Mouse (Mus musculus): Measurements from ENCODE around the gene Nans. TPM values are rescaled to one million over a fixed set of nuclear protein-coding genes. Genes with fewer than 3 reads are reported as not detected.

Nans gene
- polyA plus RNA-seq, 1 experiment from 2014 or later: 59.7 TPM

DNA sequence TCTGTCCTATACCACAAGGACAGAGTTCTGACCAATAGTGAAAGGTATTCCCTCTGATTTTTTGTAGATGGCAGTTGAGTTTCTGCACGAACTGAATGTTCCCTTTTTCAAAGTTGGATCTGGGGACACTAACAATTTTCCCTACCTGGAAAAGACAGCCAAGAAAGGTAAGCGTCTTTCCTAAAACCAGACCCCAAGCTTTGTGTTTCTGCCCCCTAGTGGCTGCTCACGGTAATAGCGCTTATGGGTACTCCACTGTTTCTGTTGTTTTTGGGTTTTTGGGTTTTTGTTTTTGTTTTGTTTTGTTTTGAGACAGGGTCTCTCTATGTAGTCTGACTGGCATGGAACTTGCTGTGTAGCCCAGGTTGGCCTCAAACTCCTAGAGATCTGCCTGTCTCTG lies 9.9 kb downstream of the Nans start:
- Histone ChIP-seq H3K4me1 (replicated peaks; ENCODE audit: control insufficient read depth, insufficient read depth, low read length) (no peaks in the 10 kb centered on the region), H3K36me3 (replicated peaks; ENCODE audit: control insufficient read depth, insufficient read depth) (peaks cover 55% of the 10 kb centered on the region), H3K27me3 (ENCODE audit: control insufficient read depth, insufficient read depth, low read length) (no peaks in the 10 kb centered on the region), H3K4me2 (replicated peaks) (no peak overlapping the region), H3K9ac (no peak overlapping the region), H3K27ac (no peak overlapping the region), H3K9me3 (ENCODE audit: control insufficient read depth, low read length) (no peaks in the 10 kb centered on the region), H3K4me3 (replicated peaks; ENCODE audit: low read length) (no peak overlapping the region)
- WGBS: 17% methylated on average over 4 of the region's 4 CpGs
- ATAC-seq (ENCODE audit: low FRiP score) (no peak), DNase-seq (ENCODE audit: low spot score) (peak; percentile 67)

GRCm38 (mm10) chr4:46502606-46503502 lies 13.8 kb downstream of the Nans start:
- H3K36me3 ChIP-seq (replicated peaks; ENCODE audit: control insufficient read depth, insufficient read depth): peaks cover 40% of the 10 kb centered on the region
- DNase-seq (ENCODE audit: low spot score) (no peak), ATAC-seq (ENCODE audit: low FRiP score) (no peak)
- no peaks in the 10 kb centered on the region for H3K9me3 ChIP-seq (ENCODE audit: control insufficient read depth, low read length)
- no peak overlapping the region for H3K4me2 ChIP-seq (replicated peaks)
- H3K4me1 ChIP-seq (replicated peaks; ENCODE audit: control insufficient read depth, insufficient read depth, low read length): no peaks in the 10 kb centered on the region; the same call in 1 of the 2 replicates
- 57% methylated on average over 16 of the region's 16 CpGs for WGBS
- no peak overlapping the region for H3K9ac ChIP-seq
- H3K4me3 ChIP-seq (replicated peaks; ENCODE audit: low read length): no peak overlapping the region
- no peak overlapping the region for H3K27ac ChIP-seq
- H3K27me3 ChIP-seq (ENCODE audit: control insufficient read depth, insufficient read depth, low read length): no peaks in the 10 kb centered on the region

GRCm38 (mm10) chr4:46503881-46504280 lies 14.8 kb downstream of the Nans start:
- Histone ChIP-seq H3K4me3 (replicated peaks; ENCODE audit: low read length) (no peak overlapping the region), H3K9ac (no peak overlapping the region), H3K27ac (no peak overlapping the region), H3K27me3 (ENCODE audit: control insufficient read depth, insufficient read depth, low read length) (no peaks in the 10 kb centered on the region), H3K4me2 (replicated peaks) (no peak overlapping the region), H3K36me3 (replicated peaks; ENCODE audit: control insufficient read depth, insufficient read depth) (peaks cover 40% of the 10 kb centered on the region), H3K4me1 (replicated peaks; ENCODE audit: control insufficient read depth, insufficient read depth, low read length) (no peaks in the 10 kb centered on the region; the same call in 1 of the 2 replicates), H3K9me3 (ENCODE audit: control insufficient read depth, low read length) (no peaks in the 10 kb centered on the region)
- ATAC-seq (ENCODE audit: low FRiP score) (no peak), DNase-seq (ENCODE audit: low spot score) (no peak)
- WGBS: 85% methylated on average over 3 of the region's 3 CpGs

GRCm38 (mm10) chr4:46505361-46506057 lies 16.5 kb downstream of the Nans start:
- peaks cover 30% of the 10 kb centered on the region for H3K36me3 ChIP-seq (replicated peaks; ENCODE audit: control insufficient read depth, insufficient read depth)
- WGBS: 50% methylated on average over 8 of the region's 8 CpGs
- H3K27me3 ChIP-seq (ENCODE audit: control insufficient read depth, insufficient read depth, low read length): no peaks in the 10 kb centered on the region
- ATAC-seq (ENCODE audit: low FRiP score) (no peak), DNase-seq (ENCODE audit: low spot score) (no peak)
- no peak overlapping the region for H3K9ac ChIP-seq
- H3K4me3 ChIP-seq (replicated peaks; ENCODE audit: low read length): no peak overlapping the region
- H3K27ac ChIP-seq: no peak overlapping the region
- no peaks in the 10 kb centered on the region for H3K9me3 ChIP-seq (ENCODE audit: control insufficient read depth, low read length)
- H3K4me2 ChIP-seq (replicated peaks): no peak overlapping the region
- no peaks in the 10 kb centered on the region; the same call in 1 of the 2 replicates for H3K4me1 ChIP-seq (replicated peaks; ENCODE audit: control insufficient read depth, insufficient read depth, low read length)

GRCm38 (mm10) chr4:46506801-46507610 lies 18.0 kb downstream of the Nans start:
- peak; percentile 97 for ATAC-seq (ENCODE audit: low FRiP score)
- WGBS: under 1% methylated on average over 93 of the region's 94 CpGs
- H3K4me2 ChIP-seq (replicated peaks): peak overlapping the region; percentile 81
- DNase-seq (ENCODE audit: low spot score): peak; percentile 88
- H3K4me3 ChIP-seq (replicated peaks; ENCODE audit: low read length): peak overlapping the region; percentile 65
- H3K27ac ChIP-seq: peak overlapping the region; percentile 78
- peaks cover 18% of the 10 kb centered on the region; the same call in 1 of the 2 replicates for H3K36me3 ChIP-seq (replicated peaks; ENCODE audit: control insufficient read depth, insufficient read depth)
- H3K9ac ChIP-seq: peak overlapping the region; percentile 79
- H3K27me3 ChIP-seq (ENCODE audit: control insufficient read depth, insufficient read depth, low read length): no peaks in the 10 kb centered on the region
- H3K9me3 ChIP-seq (ENCODE audit: control insufficient read depth, low read length): no peaks in the 10 kb centered on the region
- no peaks in the 10 kb centered on the region; the same call in 1 of the 2 replicates for H3K4me1 ChIP-seq (replicated peaks; ENCODE audit: control insufficient read depth, insufficient read depth, low read length)

DNA sequence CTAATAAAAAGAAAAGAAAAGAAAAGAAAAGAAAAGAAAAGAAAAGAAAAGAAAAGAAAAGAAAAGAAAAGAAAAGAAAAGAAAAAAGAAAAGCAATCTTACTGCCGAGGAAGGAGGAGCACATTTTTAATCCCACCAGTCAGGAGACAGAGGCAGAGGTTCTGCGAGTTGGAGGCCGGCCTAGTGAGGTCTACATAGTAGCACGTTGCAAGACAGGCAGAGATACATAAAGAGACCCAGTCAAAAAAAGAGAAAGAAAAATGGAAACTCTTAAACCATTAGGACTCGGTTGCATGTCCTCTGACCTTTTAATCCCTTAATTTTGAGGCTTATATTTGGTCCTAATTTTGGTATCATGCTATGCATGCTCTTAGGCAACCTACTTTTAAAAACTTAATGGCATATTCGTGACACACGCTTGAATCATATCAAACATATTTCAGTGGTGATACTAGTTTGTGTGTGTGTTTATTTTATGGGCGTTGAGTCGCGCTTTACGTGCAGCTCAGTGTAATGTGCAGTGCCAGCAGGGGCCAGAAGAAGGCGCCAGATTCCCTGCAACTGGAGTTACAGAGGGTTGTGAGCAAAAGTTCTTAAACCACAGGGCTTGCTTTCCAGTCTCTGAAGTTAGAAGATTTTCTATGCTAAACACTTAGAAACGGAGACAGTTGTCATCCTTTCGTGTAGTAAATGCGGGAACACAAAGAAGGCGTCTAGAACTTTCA lies 18.9 kb downstream of the Nans start:
- no peak overlapping the region for H3K27ac ChIP-seq
- H3K27me3 ChIP-seq (ENCODE audit: control insufficient read depth, insufficient read depth, low read length): no peaks in the 10 kb centered on the region
- H3K9me3 ChIP-seq (ENCODE audit: control insufficient read depth, low read length): no peaks in the 10 kb centered on the region
- whole genome bisulfite sequencing: 9% methylated on average over 16 of the region's 16 CpGs
- H3K4me3 ChIP-seq (replicated peaks; ENCODE audit: low read length): peak overlapping the region; percentile 65
- peak overlapping the region; percentile 81 for H3K4me2 ChIP-seq (replicated peaks)
- DNase-seq (ENCODE audit: low spot score): peak; percentile 74
- no peak for ATAC-seq (ENCODE audit: low FRiP score)
- H3K4me1 ChIP-seq (replicated peaks; ENCODE audit: control insufficient read depth, insufficient read depth, low read length): no peaks in the 10 kb centered on the region; the same call in 1 of the 2 replicates
- H3K9ac ChIP-seq: no peak overlapping the region
- H3K36me3 ChIP-seq (replicated peaks; ENCODE audit: control insufficient read depth, insufficient read depth): 0 out of 2 replicates have a peak, but pooled peaks cover 9% of the 10 kb centered on the region

GRCm38 (mm10) chr4:46520491-46520890 lies 31.4 kb downstream of the Nans start:
- no peak overlapping the region for H3K4me3 ChIP-seq (replicated peaks; ENCODE audit: low read length)
- H3K27me3 ChIP-seq (ENCODE audit: control insufficient read depth, insufficient read depth, low read length): no peaks in the 10 kb centered on the region
- H3K9ac ChIP-seq: no peak overlapping the region
- DNase-seq (ENCODE audit: low spot score): no peak
- no peaks in the 10 kb centered on the region for H3K4me1 ChIP-seq (replicated peaks; ENCODE audit: control insufficient read depth, insufficient read depth, low read length)
- ATAC-seq (ENCODE audit: low FRiP score): no peak
- no peaks in the 10 kb centered on the region for H3K36me3 ChIP-seq (replicated peaks; ENCODE audit: control insufficient read depth, insufficient read depth)
- H3K4me2 ChIP-seq (replicated peaks): no peak overlapping the region
- no peak overlapping the region for H3K27ac ChIP-seq
- H3K9me3 ChIP-seq (ENCODE audit: control insufficient read depth, low read length): no peaks in the 10 kb centered on the region
- 88% methylated on average over 2 of the region's 2 CpGs for WGBS

DNA sequence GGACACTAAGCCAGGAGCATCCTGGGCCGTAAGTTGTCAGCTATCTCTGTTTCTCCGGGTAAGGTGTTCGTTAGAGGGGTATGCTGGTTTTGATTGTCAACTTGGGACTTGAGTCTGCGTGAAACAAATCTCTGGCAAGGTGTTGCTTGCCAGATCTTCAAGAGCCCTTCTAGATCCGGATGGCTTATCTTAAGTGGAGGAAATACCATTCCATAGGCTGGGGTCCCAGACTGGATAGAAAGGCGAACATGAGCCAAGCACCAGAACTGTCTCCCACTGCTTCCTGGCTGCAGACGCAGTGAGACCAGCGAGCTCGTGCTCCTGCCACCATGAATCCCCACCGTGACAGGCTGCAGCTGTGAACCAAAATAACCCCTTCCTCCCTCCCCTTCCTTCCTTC lies 32.4 kb downstream of the Nans start:
- H3K4me2 ChIP-seq (replicated peaks): no peak overlapping the region
- H3K4me3 ChIP-seq (replicated peaks; ENCODE audit: low read length): no peak overlapping the region
- no peaks in the 10 kb centered on the region for H3K9me3 ChIP-seq (ENCODE audit: control insufficient read depth, low read length)
- WGBS: 83% methylated on average over 10 of the region's 10 CpGs
- H3K9ac ChIP-seq: no peak overlapping the region
- ATAC-seq (ENCODE audit: low FRiP score) (no peak), DNase-seq (ENCODE audit: low spot score) (no peak)
- H3K27me3 ChIP-seq (ENCODE audit: control insufficient read depth, insufficient read depth, low read length): no peaks in the 10 kb centered on the region
- no peak overlapping the region for H3K27ac ChIP-seq
- H3K4me1 ChIP-seq (replicated peaks; ENCODE audit: control insufficient read depth, insufficient read depth, low read length): no peaks in the 10 kb centered on the region
- H3K36me3 ChIP-seq (replicated peaks; ENCODE audit: control insufficient read depth, insufficient read depth): no peaks in the 10 kb centered on the region
